Mouse (Mus musculus) 3134 (cell line): ENCODE measurements around the gene Tmem234.
A peak's percentile ranks its signal among the peaks of the same experiment; 100 is the strongest.

ENCODE experiments used
- DNase-seq: peaks from one replicate; pipeline ENCODE4 v3.0.0-alpha.2; 2011; ENCODE audit warnings: low spot score; ENCODE audit not compliant: insufficient read length; ENCODE audit errors: extremely low read depth

Tmem234 gene

DNA sequence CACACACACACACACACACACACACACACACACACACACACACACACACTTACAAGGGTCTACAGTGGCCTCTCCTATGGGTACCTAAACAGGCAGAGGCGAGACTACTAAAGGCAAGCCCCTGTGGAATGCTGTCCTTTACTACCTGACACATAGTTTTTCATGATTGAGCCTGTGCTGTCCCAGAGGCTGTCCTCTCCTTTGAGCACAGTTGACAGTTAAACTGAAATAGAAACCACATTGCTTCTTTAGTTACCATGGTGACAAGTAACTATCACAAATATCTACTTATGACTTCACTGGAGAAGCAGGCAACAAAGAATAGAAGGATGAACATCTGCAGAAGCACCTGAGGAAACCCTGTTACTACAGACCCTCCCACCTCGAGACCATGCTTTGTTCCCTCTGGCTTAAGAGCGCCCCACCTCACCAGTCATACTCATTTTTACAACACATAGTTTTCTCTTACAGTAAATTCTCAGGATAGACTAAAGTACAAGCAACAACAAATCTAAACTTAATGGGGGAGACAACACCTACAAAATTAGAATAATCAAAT lies 61.9 kb downstream of the Tmem234 start:
- DNase-seq, result no peak

DNA sequence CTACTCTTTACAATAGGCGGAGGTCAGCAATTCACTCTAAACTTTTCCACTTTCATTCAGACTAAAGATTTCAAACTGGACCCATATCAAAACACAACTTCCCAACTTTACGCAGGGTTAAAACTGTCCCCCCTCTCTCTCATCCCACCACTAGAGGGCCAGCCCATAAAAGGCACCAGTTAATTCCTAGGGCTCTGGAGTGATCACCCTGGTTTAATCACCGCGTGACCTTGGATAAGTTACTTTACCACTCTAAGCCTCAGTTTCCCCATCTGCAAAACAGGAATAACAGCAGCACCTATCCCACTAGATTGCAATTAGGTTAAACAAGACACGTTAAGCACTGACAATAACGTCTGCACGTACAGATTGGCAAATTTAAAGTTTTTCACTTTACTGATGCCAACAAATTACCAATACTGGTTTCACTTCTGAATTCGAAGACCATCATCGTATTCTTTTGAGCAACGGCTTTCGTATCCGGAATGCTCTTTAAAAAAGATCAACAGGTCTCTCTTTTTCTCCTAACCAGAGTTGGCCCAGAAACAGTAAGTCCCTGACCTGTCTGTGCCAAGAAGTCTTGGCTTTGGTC lies 71.1 kb downstream of the Tmem234 start:
- DNase-seq, result no peak

GRCm38 (mm10) chr4:129672083-129672877 lies 71.8 kb downstream of the Tmem234 start, which contains the start of gene Kpna6:
TSS of gene Kpna6 (minus strand) at chr4:129672767.
- DNase-seq, result peak; percentile 83

- DNase-seq, result no peak
These were observed 72.5 kb downstream of the Tmem234 start for GRCm38 (mm10) chr4:129672878-129673449.
